Mouse (Mus musculus) heart, adult 2 months (tissue): ENCODE results near the gene Tpd52l1.

ENCODE experiments used
- CTCF ChIP-seq: fragments of 200-600 bp; IDR thresholded peaks from 2 replicates; pipeline ENCODE4 v1.8.1; 2022; ENCODE audit warnings: antibody characterized with exemption, mild to moderate bottlenecking, moderate library complexity
- EP300 ChIP-seq: fragments of 200-500 bp; IDR thresholded peaks from 2 replicates; pipeline ENCODE4 v1.6.1; 2011; ENCODE audit warnings: low read depth, low read length, control low read depth; ENCODE audit not compliant: insufficient read depth
- POLR2A ChIP-seq: fragments of 200-500 bp; IDR thresholded peaks from 2 replicates; pipeline ENCODE4 v1.6.1; 2011; ENCODE audit warnings: mild to moderate bottlenecking, low read depth, low read length, control low read depth; ENCODE audit not compliant: insufficient read depth

DNA sequence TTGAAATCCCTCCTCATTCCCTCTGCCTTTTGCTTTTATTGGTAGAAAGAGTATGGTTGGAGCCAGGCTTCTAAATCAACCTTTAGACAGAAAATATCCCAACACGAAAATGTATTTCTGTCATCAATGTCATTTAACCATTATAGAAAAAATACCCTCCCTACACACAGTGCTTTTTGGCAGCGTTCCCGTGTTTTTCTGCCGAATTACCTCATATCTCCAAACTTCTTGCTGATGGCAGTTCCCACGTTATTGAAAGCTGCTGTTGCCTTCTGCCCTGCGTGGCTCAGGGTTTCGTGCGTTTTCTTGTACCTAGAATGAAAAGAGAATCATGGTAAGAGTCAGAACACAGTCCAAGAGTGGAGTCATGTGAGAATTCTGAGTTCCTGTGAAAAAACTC lies 99.4 kb downstream of the Tpd52l1 start:
- TF ChIP-seq EP300 = no peak
- no peak for TF ChIP-seq CTCF
- TF ChIP-seq POLR2A = no peak
